Mouse (Mus musculus) CH12.LX (cell line): ENCODE results near the gene Slc2a3. TPM values are rescaled to one million over a fixed set of nuclear protein-coding genes. Genes with fewer than 3 reads are reported as not detected.
"Not testable (repeated sequence)": the region's sequence is repeated elsewhere in the genome, so short reads cannot be mapped to it uniquely, and the experiment has no call there.

Source experiments
- DNase-seq: peaks from one replicate; pipeline ENCODE4 v3.0.0-alpha.2; 2013; ENCODE audit errors: extremely low read depth
- H3K27ac ChIP-seq: 2 replicates; pipeline ENCODE4 v1.5.1; 2012; ENCODE audit warnings: low read depth, mild to moderate bottlenecking, control low read depth, moderate library complexity; ENCODE audit not compliant: insufficient read depth
- H3K27me3 ChIP-seq: replicated peaks from 2 replicates; pipeline ENCODE3; 2012; ENCODE audit warnings: inconsistent platforms
- H3K36me3 ChIP-seq, 2 experiments: replicated peaks in 1 of 2; 2 replicates each; pipeline versions ENCODE3 to v1.6.1; 2012; ENCODE audit warnings: inconsistent platforms in 1 of 2, low read length in 1 of 2, mild to moderate bottlenecking in 1 of 2, mixed read lengths in 1 of 2, moderate library complexity in 1 of 2; ENCODE audit not compliant: control insufficient read depth in 1 of 2, insufficient read depth in 1 of 2
- H3K4me1 ChIP-seq, 2 experiments: 2 replicates each; pipeline ENCODE4 v1.6.1; 2012; ENCODE audit warnings: inconsistent platforms in 1 of 2, moderate library complexity in 1 of 2; ENCODE audit not compliant: insufficient read depth in 2 of 2, control insufficient read depth in 1 of 2
- H3K4me2 ChIP-seq: 2 replicates; pipeline ENCODE4 v1.6.1; 2012; ENCODE audit warnings: low read depth, mild to moderate bottlenecking, control low read depth; ENCODE audit not compliant: poor library complexity, insufficient read depth, severe bottlenecking
- H3K4me3 ChIP-seq, 3 experiments: fragments of 150-350 bp in 1 of 3; sonication (generic) in 1 of 3; replicated peaks in 1 of 3; 2 replicates each; pipeline versions ENCODE3 to v1.5.1; 2011 to 2012; ENCODE audit warnings: low read depth in 2 of 3, low read length in 2 of 3, mild to moderate bottlenecking in 2 of 3, moderate library complexity in 2 of 3, control low read depth in 1 of 3, improper control_type of control experiment in 1 of 3, inconsistent platforms in 1 of 3, mixed read lengths in 1 of 3; ENCODE audit not compliant: poor library complexity in 1 of 3
- H3K79me2 ChIP-seq: replicated peaks from 2 replicates; pipeline ENCODE4 v1.6.1; 2012; ENCODE audit warnings: mild to moderate bottlenecking, moderate library complexity; ENCODE audit not compliant: control insufficient read depth, poor library complexity, insufficient read depth, severe bottlenecking; ENCODE audit errors: extremely low read depth
- H3K9ac ChIP-seq: 2 replicates; pipeline ENCODE4 v1.6.1; 2012; ENCODE audit warnings: low read depth, mild to moderate bottlenecking, control low read depth, moderate library complexity; ENCODE audit not compliant: insufficient read depth
- H3K9me3 ChIP-seq: replicated peaks from 2 replicates; pipeline ENCODE3; 2012; ENCODE audit warnings: low read length, inconsistent platforms, mixed read lengths
- BHLHE40 ChIP-seq: IDR thresholded peaks from 2 replicates; pipeline ENCODE4 v1.6.1; 2011; ENCODE audit warnings: mild to moderate bottlenecking, low read depth, low read length, improper control_type of control experiment
- CHD1 ChIP-seq: IDR thresholded peaks from 2 replicates; pipeline ENCODE4 v1.6.1; 2012; ENCODE audit warnings: low read depth, low read length, improper control_type of control experiment, inconsistent platforms
- CHD2 ChIP-seq: IDR thresholded peaks from 2 replicates; pipeline ENCODE4 v1.6.1; 2011; ENCODE audit warnings: low read length, improper control_type of control experiment
- E2F4 ChIP-seq: IDR thresholded peaks from 2 replicates; pipeline ENCODE4 v1.6.1; 2011; ENCODE audit warnings: low read depth, low read length, improper control_type of control experiment; ENCODE audit not compliant: insufficient replicate concordance
- EP300 ChIP-seq: IDR thresholded peaks from 2 replicates; pipeline ENCODE4 v1.6.1; 2011; ENCODE audit warnings: low read length, improper control_type of control experiment
- ETS1 ChIP-seq: conservative IDR thresholded peaks from 2 replicates; pipeline ENCODE4 v1.6.1; 2012; ENCODE audit warnings: low read depth, mild to moderate bottlenecking, inconsistent platforms, low read length, improper control_type of control experiment, moderate library complexity
- GABPA ChIP-seq: IDR thresholded peaks from 2 replicates; pipeline ENCODE4 v1.6.1; 2012; ENCODE audit warnings: low read depth, low read length, improper control_type of control experiment, inconsistent platforms; ENCODE audit not compliant: insufficient replicate concordance
- HCFC1 ChIP-seq: IDR thresholded peaks from 2 replicates; pipeline ENCODE4 v1.6.1; 2012; ENCODE audit warnings: low read depth, mild to moderate bottlenecking, inconsistent platforms, low read length, improper control_type of control experiment
- JUND ChIP-seq: conservative IDR thresholded peaks from 2 replicates; pipeline ENCODE4 v1.6.1; 2011; ENCODE audit warnings: low read depth, low read length, improper control_type of control experiment
- KAT2A ChIP-seq: IDR thresholded peaks from 2 replicates; pipeline ENCODE4 v1.6.1; 2012; ENCODE audit warnings: low read length, improper control_type of control experiment, inconsistent platforms; ENCODE audit not compliant: insufficient replicate concordance
- MAFK ChIP-seq: IDR thresholded peaks from 2 replicates; pipeline ENCODE4 v1.6.1; 2011; ENCODE audit warnings: low read length, improper control_type of control experiment; ENCODE audit not compliant: insufficient replicate concordance
- NELFE ChIP-seq: IDR thresholded peaks from 2 replicates; pipeline ENCODE4 v1.6.1; 2011; ENCODE audit warnings: low read depth, low read length, improper control_type of control experiment
- NRF1 ChIP-seq: IDR thresholded peaks from 2 replicates; pipeline ENCODE4 v1.6.1; 2014; ENCODE audit warnings: low read depth, mild to moderate bottlenecking, inconsistent platforms, low read length, improper control_type of control experiment, moderate library complexity
- POLR2A ChIP-seq: IDR thresholded peaks from 2 replicates; pipeline ENCODE4 v1.6.1; 2011; ENCODE audit warnings: low read depth, mild to moderate bottlenecking, improper control_type of control experiment, low read length
- RAD21 ChIP-seq: IDR thresholded peaks from 2 replicates; pipeline ENCODE4 v1.6.1; 2011; ENCODE audit warnings: low read depth, mild to moderate bottlenecking, low read length, improper control_type of control experiment, moderate library complexity
- SIN3A ChIP-seq: IDR thresholded peaks from 2 replicates; pipeline ENCODE4 v1.6.1; 2012; ENCODE audit warnings: low read length, improper control_type of control experiment, inconsistent platforms
- SMC3 ChIP-seq: IDR thresholded peaks from 2 replicates; pipeline ENCODE4 v1.6.1; 2011; ENCODE audit warnings: low read depth, low read length, improper control_type of control experiment
- TCF12 ChIP-seq: IDR thresholded peaks from 2 replicates; pipeline ENCODE4 v1.6.1; 2014; ENCODE audit warnings: low read depth, mild to moderate bottlenecking, inconsistent platforms, low read length, improper control_type of control experiment
- USF1 ChIP-seq: IDR thresholded peaks from 2 replicates; pipeline ENCODE4 v1.6.1; 2014; ENCODE audit warnings: low read depth, mild to moderate bottlenecking, inconsistent platforms, low read length, improper control_type of control experiment
- ZKSCAN1 ChIP-seq: IDR thresholded peaks from 2 replicates; pipeline ENCODE4 v1.6.1; 2012; ENCODE audit warnings: low read depth, inconsistent platforms, low read length, improper control_type of control experiment, borderline replicate concordance
- dilution Hi-C: fragments of 300-500 bp; cut with MboI; formaldehyde crosslinking; loops from 2 replicates; pipeline ENCODE4 v1.14.3; 2020; ENCODE audit warnings: low sequenced_read_pairs; ENCODE audit not compliant: extremely low pct_unique_long_range_greater_than_20kb, extremely low pct_ligation_motif_present
- in situ Hi-C: fragments of 300-500 bp; cut with MboI; formaldehyde crosslinking; loops from 3 replicates; pipeline ENCODE4 v1.14.3; 2019; ENCODE audit warnings: low sequenced_read_pairs, low pct_ligation_motif_present, low pct_unique_long_range_greater_than_20kb, mixed read lengths
- polyA plus RNA-seq: library from polyadenylated mRNA; unstranded; fragments of >175 nt; gene quantifications from 2 replicates; pipeline ENCODE4 v1.2.1, GENCODE M21; 2012; ENCODE audit warnings: low read depth; ENCODE audit not compliant: insufficient read length
- total RNA-seq, 2 experiments: library from RNA; depleted of rRNA; stranded (reverse); fragments of 300-350 nt in 1 of 2; fragments of >200 nt in 1 of 2; gene quantifications; 2 replicates each; pipeline ENCODE4 v1.2.3; 2012 to 2014

The Slc2a3 gene
- total and polyA plus RNA-seq, 3 experiments, result 28.8 to 38.3 (median 29.7) TPM

- in situ Hi-C loops (no loop called here), dilution Hi-C loops (no loop called here)
- no peak overlapping the region for H3K4me3 ChIP-seq
- H3K9ac ChIP-seq, result no peak overlapping the region
- H3K27ac ChIP-seq, result no peak overlapping the region
- H3K9me3 ChIP-seq, result no peaks in the 10 kb centered on the region
- no peak overlapping the region for H3K4me2 ChIP-seq
- H3K27me3 ChIP-seq, result no peaks in the 10 kb centered on the region
- H3K4me1 ChIP-seq, result no peaks in the 10 kb centered on the region
- no peak for DNase-seq
- TF ChIP-seq HCFC1, result no peak
- no peak for TF ChIP-seq ETS1
- TF ChIP-seq KAT2A, result no peak
- TF ChIP-seq MAFK, result no peak
- TF ChIP-seq CHD1, result no peak
- TF ChIP-seq SMC3, result no peak
- no peak for TF ChIP-seq GABPA
- no peak for TF ChIP-seq JUND
- no peak for TF ChIP-seq SIN3A
- no peak for TF ChIP-seq POLR2A
- TF ChIP-seq EP300, result no peak
- no peak for TF ChIP-seq BHLHE40
- TF ChIP-seq CHD2, result no peak
- no peak for TF ChIP-seq TCF12
- TF ChIP-seq NRF1, result no peak
- TF ChIP-seq USF1, result no peak
- no peak for TF ChIP-seq NELFE
- TF ChIP-seq E2F4, result no peak
- TF ChIP-seq ZKSCAN1, result no peak
- TF ChIP-seq RAD21, result no peak
- H3K79me2 ChIP-seq, result no peaks in the 10 kb centered on the region
- no peaks in the 10 kb centered on the region for H3K36me3 ChIP-seq
These were observed 86.6 kb downstream of the Slc2a3 start for GRCm38 (mm10) chr6:122714707-122715365.

- H3K27ac ChIP-seq, H3K9me3 ChIP-seq, H3K4me1 ChIP-seq, in situ Hi-C loops, H3K4me3 ChIP-seq, dilution Hi-C loops, H3K27me3 ChIP-seq, H3K4me2 ChIP-seq, DNase-seq, H3K79me2 ChIP-seq, H3K9ac ChIP-seq, H3K36me3 ChIP-seq: not testable (repeated sequence)
These were observed 88.3 kb downstream of the Slc2a3 start for GRCm38 (mm10) chr6:122713116-122713515.
